Mouse (Mus musculus): ENCODE results near the gene Lix1l.

Lix1l gene

GRCm38 (mm10) chr3:96581771-96582515, 19.0 kb upstream of the Lix1l start:
- 90% methylated on average over 16 of the region's 16 CpGs for WGBS

- WGBS: 93% methylated on average over 5 of the region's 5 CpGs
Measured at GRCm38 (mm10) chr3:96583386-96583785, 17.6 kb upstream of the Lix1l start.

- WGBS: 80% methylated on average over 4 of the region's 4 CpGs
Measured at GRCm38 (mm10) chr3:96590657-96591056, 10.3 kb upstream of the Lix1l start.

GRCm38 (mm10) chr3:96593374-96593773, 7.6 kb upstream of the Lix1l start:
- WGBS: 1% methylated on average over 10 of the region's 10 CpGs

GRCm38 (mm10) chr3:96593790-96594560, 7.0 kb upstream of the Lix1l start, which contains the start of gene Polr3gl:
Polr3gl (minus strand) TSS chr3:96594181.
- under 1% methylated on average over 37 of the region's 38 CpGs for WGBS

GRCm38 (mm10) chr3:96594851-96595250, 6.1 kb upstream of the Lix1l start:
- WGBS: 83% methylated on average over 5 of the region's 5 CpGs

GRCm38 (mm10) chr3:96595661-96596060, 5.3 kb upstream of the Lix1l start:
- WGBS: 23% methylated on average over 6 of the region's 6 CpGs

GRCm38 (mm10) chr3:96596228-96596707, 4.7 kb upstream of the Lix1l start, which contains the start of gene Ankrd34a:
Ankrd34a (plus strand) TSS chr3:96596636.
- WGBS: 2% methylated on average over 23 of the region's 23 CpGs

- 4% methylated on average over 12 of the region's 12 CpGs for WGBS
Measured at GRCm38 (mm10) chr3:96596855-96597254, 4.1 kb upstream of the Lix1l start.

GRCm38 (mm10) chr3:96597435-96597891, 3.5 kb upstream of the Lix1l start:
- WGBS: under 1% methylated on average over 40 of the region's 40 CpGs

GRCm38 (mm10) chr3:96598156-96599068, 2.5 kb upstream of the Lix1l start:
- WGBS: 4% methylated on average over 54 of the region's 54 CpGs

GRCm38 (mm10) chr3:96599069-96599393, 1.9 kb upstream of the Lix1l start:
- 42% methylated on average over 8 of the region's 8 CpGs for WGBS

- WGBS: 52% methylated on average over 3 of the region's 3 CpGs
Measured at GRCm38 (mm10) chr3:96599411-96599810, 1.5 kb upstream of the Lix1l start.

GRCm38 (mm10) chr3:96601251-96601787, 370 bp downstream of the Lix1l start:
- WGBS: under 1% methylated on average over 40 of the region's 40 CpGs

GRCm38 (mm10) chr3:96601941-96602703, 1.2 kb downstream of the Lix1l start:
- WGBS: 13% methylated on average over 10 of the region's 10 CpGs

GRCm38 (mm10) chr3:96602704-96603084, 1.7 kb downstream of the Lix1l start:
- 19% methylated on average over 5 of the region's 5 CpGs for WGBS

GRCm38 (mm10) chr3:96603311-96603710, 2.4 kb downstream of the Lix1l start:
- WGBS: 40% methylated on average over 5 of the region's 5 CpGs

GRCm38 (mm10) chr3:96606007-96606406, 5.1 kb downstream of the Lix1l start:
- WGBS: 90% methylated on average over 4 of the region's 4 CpGs

GRCm38 (mm10) chr3:96606618-96607017, 5.7 kb downstream of the Lix1l start:
- WGBS: 89% methylated on average over 4 of the region's 4 CpGs

- 78% methylated on average over 3 of the region's 3 CpGs for WGBS
Measured at GRCm38 (mm10) chr3:96617941-96618340, 17.0 kb downstream of the Lix1l start.

- 93% methylated on average over 4 of the region's 4 CpGs for WGBS
Measured at GRCm38 (mm10) chr3:96623201-96623600, 22.3 kb downstream of the Lix1l start.
